Mouse (Mus musculus): Measurements from ENCODE around the gene Mical3. TPM values are rescaled to one million over a fixed set of nuclear protein-coding genes. Genes with fewer than 3 reads are reported as not detected.
A peak's percentile ranks its signal among the peaks of the same experiment; 100 is the strongest.

Gene Mical3
- total RNA-seq, 1 experiment = 30.0 TPM

- Histone ChIP-seq H3K4me1 (ENCODE audit: control insufficient read depth in 2 of 2, insufficient read depth in 2 of 2, low read length in 2 of 2, poor library complexity in 1 of 2) (peaks cover 0 to 2% of the 10 kb centered on the region in 2 experiments; a peak in 1 of 4 replicates), H3K36me3 (ENCODE audit: control insufficient read depth, insufficient read depth, low read length, poor library complexity, severe bottlenecking) (peaks cover 6% of the 10 kb centered on the region; the same call in 1 of the 2 replicates), H3K4me3 (ENCODE audit: insufficient read depth in 1 of 2, low read depth in 1 of 2, low read length in 2 of 2, poor library complexity in 1 of 2, severe bottlenecking in 1 of 2) (no peak overlapping the region), H3K9me3 (ENCODE audit: control insufficient read depth, insufficient read depth, low read depth, low read length) (no peaks in the 10 kb centered on the region), H3K9ac (ENCODE audit: insufficient read depth, low read depth, low read length, poor library complexity, severe bottlenecking) (no peak overlapping the region), H3K27ac (ENCODE audit: insufficient read depth, low read depth, low read length, poor library complexity, severe bottlenecking) (no peak overlapping the region)
- TF ChIP-seq ZNF384 (IDR thresholded peaks at IDR 0.05; ENCODE audit: low read depth, low read length) (no peak), MAFK (IDR thresholded peaks at IDR 0.05; ENCODE audit: insufficient read depth, low read depth, low read length) (no peak)
- no peak for DNase-seq (ENCODE audit: low read depth, low spot score)
- in situ Hi-C loops (cut with MboI; ENCODE audit: low sequenced_read_pairs in 2 of 2, unreplicated experiment in 2 of 2) = no loop called here
These were observed 125.8 kb downstream of the Mical3 start for GRCm38 (mm10) chr6:121004959-121005358.

GRCm38 (mm10) chr6:121002952-121003351, 127.8 kb downstream of the Mical3 start:
- DNase-seq (ENCODE audit: low read depth, low spot score) = peak; percentile 40
- TF ChIP-seq CHD2 (IDR thresholded peaks at IDR 0.05; ENCODE audit: low read depth, low read length) (no peak), MAFK (IDR thresholded peaks at IDR 0.05; ENCODE audit: insufficient read depth, low read depth, low read length) (no peak), ZNF384 (IDR thresholded peaks at IDR 0.05; ENCODE audit: low read depth, low read length) (no peak), ZC3H11A (IDR thresholded peaks at IDR 0.05; ENCODE audit: borderline replicate concordance, low read depth, low read length) (no peak), HCFC1 (IDR thresholded peaks at IDR 0.05; ENCODE audit: borderline replicate concordance, insufficient read depth, low read length) (no peak)

GRCm38 (mm10) chr6:120999860-121000526, 130.8 kb downstream of the Mical3 start:
- no peak for DNase-seq (ENCODE audit: low read depth, low spot score)
- Histone ChIP-seq H3K4me1 (ENCODE audit: control insufficient read depth in 2 of 2, insufficient read depth in 2 of 2, low read length in 2 of 2, poor library complexity in 1 of 2) (peaks cover 0 to 8% of the 10 kb centered on the region in 2 experiments; a peak in 2 of 4 replicates), H3K9me3 (ENCODE audit: control insufficient read depth, insufficient read depth, low read depth, low read length) (no peaks in the 10 kb centered on the region), H3K4me3 (ENCODE audit: insufficient read depth in 1 of 2, low read depth in 1 of 2, low read length in 2 of 2, poor library complexity in 1 of 2, severe bottlenecking in 1 of 2) (no peak overlapping the region), H3K36me3 (ENCODE audit: control insufficient read depth, insufficient read depth, low read length, poor library complexity, severe bottlenecking) (peaks cover 2% of the 10 kb centered on the region; the same call in 1 of the 2 replicates), H3K9ac (ENCODE audit: insufficient read depth, low read depth, low read length, poor library complexity, severe bottlenecking) (no peak overlapping the region), H3K27ac (ENCODE audit: insufficient read depth, low read depth, low read length, poor library complexity, severe bottlenecking) (no peak overlapping the region)
- in situ Hi-C loops (cut with MboI; ENCODE audit: low sequenced_read_pairs in 2 of 2, unreplicated experiment in 2 of 2) = no loop called here
- TF ChIP-seq CHD2 (IDR thresholded peaks at IDR 0.05; ENCODE audit: low read depth, low read length) = no peak
- TF ChIP-seq ZNF384 (IDR thresholded peaks at IDR 0.05; ENCODE audit: low read depth, low read length) = no peak

More at GRCm38 (mm10) chr6:121002952-121003351, 127.8 kb downstream of the Mical3 start:
- peaks cover 6% of the 10 kb centered on the region; the same call in 1 of the 2 replicates for H3K36me3 ChIP-seq (ENCODE audit: control insufficient read depth, insufficient read depth, low read length, poor library complexity, severe bottlenecking)
- no peak overlapping the region for H3K4me3 ChIP-seq (ENCODE audit: insufficient read depth in 1 of 2, low read depth in 1 of 2, low read length in 2 of 2, poor library complexity in 1 of 2, severe bottlenecking in 1 of 2)
- peaks cover 0 to 5% of the 10 kb centered on the region in 2 experiments; a peak in 1 of 4 replicates for H3K4me1 ChIP-seq (ENCODE audit: control insufficient read depth in 2 of 2, insufficient read depth in 2 of 2, low read length in 2 of 2, poor library complexity in 1 of 2)
- no peaks in the 10 kb centered on the region for H3K9me3 ChIP-seq (ENCODE audit: control insufficient read depth, insufficient read depth, low read depth, low read length)
- in situ Hi-C loops (cut with MboI; ENCODE audit: low sequenced_read_pairs in 2 of 2, unreplicated experiment in 2 of 2) = no loop called here
- no peak overlapping the region for H3K9ac ChIP-seq (ENCODE audit: insufficient read depth, low read depth, low read length, poor library complexity, severe bottlenecking)
- no peak overlapping the region for H3K27ac ChIP-seq (ENCODE audit: insufficient read depth, low read depth, low read length, poor library complexity, severe bottlenecking)

- H3K9ac ChIP-seq (ENCODE audit: insufficient read depth, low read depth, low read length, poor library complexity, severe bottlenecking) = no peak overlapping the region
- H3K4me1 ChIP-seq (ENCODE audit: control insufficient read depth in 2 of 2, insufficient read depth in 2 of 2, low read length in 2 of 2, poor library complexity in 1 of 2) = peaks cover 0 to 8% of the 10 kb centered on the region in 2 experiments; a peak in 2 of 4 replicates
- H3K27ac ChIP-seq (ENCODE audit: insufficient read depth, low read depth, low read length, poor library complexity, severe bottlenecking) = no peak overlapping the region
- H3K9me3 ChIP-seq (ENCODE audit: control insufficient read depth, insufficient read depth, low read depth, low read length) = no peaks in the 10 kb centered on the region
- H3K36me3 ChIP-seq (ENCODE audit: control insufficient read depth, insufficient read depth, low read length, poor library complexity, severe bottlenecking) = peaks cover 2% of the 10 kb centered on the region; the same call in 1 of the 2 replicates
- in situ Hi-C loops (cut with MboI; ENCODE audit: low sequenced_read_pairs in 2 of 2, unreplicated experiment in 2 of 2) = no loop called here
- TF ChIP-seq MAFK (IDR thresholded peaks at IDR 0.05; ENCODE audit: insufficient read depth, low read depth, low read length) = no peak
- TF ChIP-seq CHD2 (IDR thresholded peaks at IDR 0.05; ENCODE audit: low read depth, low read length) = no peak
- no peak for TF ChIP-seq ZNF384 (IDR thresholded peaks at IDR 0.05; ENCODE audit: low read depth, low read length)
- no peak for TF ChIP-seq HCFC1 (IDR thresholded peaks at IDR 0.05; ENCODE audit: borderline replicate concordance, insufficient read depth, low read length)
- no peak for TF ChIP-seq ZC3H11A (IDR thresholded peaks at IDR 0.05; ENCODE audit: borderline replicate concordance, low read depth, low read length)
- no peak for DNase-seq (ENCODE audit: low read depth, low spot score)
- H3K4me3 ChIP-seq (ENCODE audit: insufficient read depth in 1 of 2, low read depth in 1 of 2, low read length in 2 of 2, poor library complexity in 1 of 2, severe bottlenecking in 1 of 2) = no peak overlapping the region
These were observed 131.7 kb downstream of the Mical3 start for GRCm38 (mm10) chr6:120999087-120999486.

GRCm38 (mm10) chr6:120996607-120997006, 134.2 kb downstream of the Mical3 start:
- TF ChIP-seq HCFC1 (IDR thresholded peaks at IDR 0.05; ENCODE audit: borderline replicate concordance, insufficient read depth, low read length) (no peak), MAFK (IDR thresholded peaks at IDR 0.05; ENCODE audit: insufficient read depth, low read depth, low read length) (no peak), ZC3H11A (IDR thresholded peaks at IDR 0.05; ENCODE audit: borderline replicate concordance, low read depth, low read length) (no peak), CHD2 (IDR thresholded peaks at IDR 0.05; ENCODE audit: low read depth, low read length) (no peak), ZNF384 (IDR thresholded peaks at IDR 0.05; ENCODE audit: low read depth, low read length) (no peak)
- no peak overlapping the region for H3K9ac ChIP-seq (ENCODE audit: insufficient read depth, low read depth, low read length, poor library complexity, severe bottlenecking)
- peaks cover 0 to 7% of the 10 kb centered on the region in 2 experiments; a peak in 1 of 4 replicates for H3K4me1 ChIP-seq (ENCODE audit: control insufficient read depth in 2 of 2, insufficient read depth in 2 of 2, low read length in 2 of 2, poor library complexity in 1 of 2)
- peaks cover 2% of the 10 kb centered on the region; the same call in 1 of the 2 replicates for H3K36me3 ChIP-seq (ENCODE audit: control insufficient read depth, insufficient read depth, low read length, poor library complexity, severe bottlenecking)
- no peak overlapping the region for H3K4me3 ChIP-seq (ENCODE audit: insufficient read depth in 1 of 2, low read depth in 1 of 2, low read length in 2 of 2, poor library complexity in 1 of 2, severe bottlenecking in 1 of 2)
- H3K27ac ChIP-seq (ENCODE audit: insufficient read depth, low read depth, low read length, poor library complexity, severe bottlenecking) = no peak overlapping the region
- no peak for DNase-seq (ENCODE audit: low read depth, low spot score)
- no peaks in the 10 kb centered on the region for H3K9me3 ChIP-seq (ENCODE audit: control insufficient read depth, insufficient read depth, low read depth, low read length)
- in situ Hi-C loops (cut with MboI; ENCODE audit: low sequenced_read_pairs in 2 of 2, unreplicated experiment in 2 of 2) = no loop called here

Data from ES-E14 (cell line).